Mouse (Mus musculus) C2C12 (cell line): ENCODE measurements around the gene Dph2.

ENCODE experiments used
- CEBPB ChIP-seq: IDR thresholded peaks from one replicate; pipeline ENCODE4 v1.6.1; 2011; ENCODE audit warnings: low read depth, mild to moderate bottlenecking, control low read depth, moderate library complexity
- CTCF ChIP-seq: IDR thresholded peaks from one replicate; pipeline ENCODE4 v1.5.1; 2011; ENCODE audit not compliant: control insufficient read depth, insufficient read depth, insufficient read length
- FOSL1 ChIP-seq: IDR thresholded peaks from one replicate; pipeline ENCODE4 v1.8.0; 2011; ENCODE audit warnings: mild to moderate bottlenecking, low read length; ENCODE audit not compliant: poor library complexity, insufficient read depth, severe bottlenecking
- MAX ChIP-seq: IDR thresholded peaks from one replicate; pipeline ENCODE4 v1.6.1; 2011; ENCODE audit warnings: mild to moderate bottlenecking, control low read depth
- MYOD1 ChIP-seq: IDR thresholded peaks from one replicate; pipeline ENCODE4 v1.6.1; 2011; ENCODE audit warnings: low read depth; ENCODE audit not compliant: control insufficient read depth, insufficient read length
- USF1 ChIP-seq: IDR thresholded peaks from one replicate; pipeline ENCODE4 v1.6.1; 2011; ENCODE audit warnings: low read depth, mild to moderate bottlenecking, control low read depth, moderate library complexity

DNA sequence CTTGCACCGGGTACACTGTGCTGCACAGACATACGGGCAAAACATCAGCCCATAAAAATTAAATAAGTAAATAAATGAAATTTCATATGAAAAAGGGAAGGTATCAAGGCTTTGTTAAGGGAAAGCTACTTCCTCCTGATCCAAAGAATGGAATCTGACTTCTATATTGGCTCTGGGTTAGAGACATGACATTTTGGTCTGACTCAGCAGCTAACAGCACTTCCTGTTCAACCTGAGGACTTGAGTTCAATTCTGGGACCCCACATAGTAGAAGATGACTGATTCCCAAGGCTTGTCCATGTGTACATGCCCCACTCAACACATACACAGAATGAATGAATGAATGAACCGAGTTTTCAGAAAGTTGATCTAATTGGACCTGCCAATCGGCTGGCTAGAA lies 26.0 kb upstream of the Dph2 start:
- TF ChIP-seq USF1 (no peak), CTCF (no peak), MAX (no peak), MYOD1 (no peak), CEBPB (no peak), FOSL1 (no peak)
